Mouse (Mus musculus): ENCODE results near the gene Rhot1.

DNA sequence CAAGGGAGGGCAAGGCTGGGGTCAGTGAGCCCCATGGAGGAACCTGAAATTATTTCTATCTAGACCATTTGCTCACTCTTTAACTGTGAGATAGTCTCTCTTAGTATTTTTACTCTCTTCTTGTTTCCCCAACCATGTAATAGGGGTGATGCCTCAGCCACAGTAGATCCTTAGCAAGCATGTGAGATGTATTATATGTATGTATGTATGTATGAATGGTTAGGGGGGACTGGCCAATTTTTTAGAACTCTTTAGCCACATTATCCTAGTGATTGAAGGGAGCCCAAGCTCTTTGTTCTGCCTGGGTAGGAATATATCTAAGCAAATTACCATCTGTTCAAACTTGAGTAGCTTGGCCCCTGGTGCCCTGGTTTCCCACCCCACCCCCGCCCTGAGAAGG is 104.6 kb downstream of the Rhot1 start:
- TF ChIP-seq POLR2A (IDR thresholded peaks at IDR 0.05; ENCODE audit: low read depth, low read length) (no peak), CTCF (IDR thresholded peaks at IDR 0.05; ENCODE audit: extremely low read depth, insufficient read depth, insufficient read length, insufficient replicate concordance) (no peak)

All from spleen, adult 2 months (tissue).